Mouse (Mus musculus): ENCODE measurements at regions not wholly inside any gene's neighbourhood (a gene's known extent, or its start where the extent isn't known, plus 50 kb on each side); places are given as distances from the start of the nearest gene placed in this dataset.

DNA sequence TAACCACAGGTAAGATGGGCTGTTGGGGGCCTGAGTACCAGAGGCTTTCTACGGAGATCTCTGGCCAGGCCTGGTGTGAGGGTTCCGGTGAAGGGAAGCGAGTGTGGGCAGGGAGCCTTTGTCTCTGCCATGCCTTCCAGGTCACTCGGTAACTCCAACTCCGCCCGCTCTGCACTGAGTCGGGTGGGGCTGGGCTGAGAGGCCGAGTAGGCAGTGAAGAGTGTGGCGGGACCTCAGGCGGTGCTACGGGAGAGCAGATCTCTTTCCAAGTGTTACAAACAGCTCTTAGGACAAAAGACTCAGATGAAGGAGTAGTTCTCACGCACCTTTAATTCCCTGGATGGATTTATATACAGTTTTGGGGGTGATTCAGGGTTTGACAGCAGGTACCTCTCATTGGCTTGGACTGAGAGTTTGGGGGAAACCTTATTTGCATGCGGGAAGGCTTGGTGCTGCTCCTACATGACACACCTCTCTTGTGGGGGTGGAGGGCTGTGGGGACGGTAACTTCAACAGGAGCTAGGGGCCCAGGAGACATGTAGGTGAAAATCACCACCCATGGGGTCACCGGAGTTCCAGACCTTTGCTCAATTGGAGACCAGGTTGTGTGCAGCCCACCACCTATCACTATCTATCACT, 54.7 kb upstream of the Ralgps2 start:
- DNase-seq (ENCODE audit: low spot score) = no peak

DNA sequence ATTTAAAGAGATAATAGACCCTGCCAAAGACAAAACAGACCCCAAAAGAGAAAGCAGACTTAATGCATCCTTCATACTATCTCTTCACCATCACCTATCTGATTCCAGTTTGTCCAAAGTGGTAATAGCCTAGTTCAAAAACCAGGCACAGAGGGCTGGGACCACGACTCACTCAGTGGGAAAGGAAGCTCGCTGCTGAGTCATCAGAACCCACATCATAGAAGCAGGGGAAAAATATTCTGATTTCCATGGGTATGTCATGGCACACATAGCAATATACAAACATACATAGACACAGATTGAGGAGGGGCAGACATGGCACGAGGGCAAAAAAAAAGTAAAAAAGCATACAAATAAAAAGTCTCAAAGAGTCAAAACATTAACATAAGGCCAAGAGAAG, 53.7 kb upstream of the Ralgps2 start:
- no peak for DNase-seq (ENCODE audit: low spot score)

DNA sequence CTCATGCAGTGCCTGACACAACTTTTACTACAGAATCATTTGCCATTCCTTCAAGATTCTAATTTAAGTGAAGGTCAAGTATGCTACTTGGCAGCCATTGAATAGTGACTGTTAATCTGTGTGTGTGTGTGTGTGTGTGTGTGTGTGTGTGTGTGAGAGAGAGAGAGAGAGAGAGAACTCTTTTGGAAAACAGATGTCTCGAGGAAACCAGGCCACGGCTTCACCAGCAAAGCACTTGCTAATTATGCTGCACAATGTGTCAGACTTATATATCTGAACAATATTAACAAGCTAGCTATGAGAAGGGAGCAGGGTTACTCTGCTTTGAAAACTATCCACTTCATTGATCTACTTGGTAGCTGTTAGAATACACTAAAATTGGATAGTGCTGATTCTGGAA, 53.1 kb upstream of the Ralgps2 start:
- DNase-seq (ENCODE audit: low spot score) = no peak

DNA sequence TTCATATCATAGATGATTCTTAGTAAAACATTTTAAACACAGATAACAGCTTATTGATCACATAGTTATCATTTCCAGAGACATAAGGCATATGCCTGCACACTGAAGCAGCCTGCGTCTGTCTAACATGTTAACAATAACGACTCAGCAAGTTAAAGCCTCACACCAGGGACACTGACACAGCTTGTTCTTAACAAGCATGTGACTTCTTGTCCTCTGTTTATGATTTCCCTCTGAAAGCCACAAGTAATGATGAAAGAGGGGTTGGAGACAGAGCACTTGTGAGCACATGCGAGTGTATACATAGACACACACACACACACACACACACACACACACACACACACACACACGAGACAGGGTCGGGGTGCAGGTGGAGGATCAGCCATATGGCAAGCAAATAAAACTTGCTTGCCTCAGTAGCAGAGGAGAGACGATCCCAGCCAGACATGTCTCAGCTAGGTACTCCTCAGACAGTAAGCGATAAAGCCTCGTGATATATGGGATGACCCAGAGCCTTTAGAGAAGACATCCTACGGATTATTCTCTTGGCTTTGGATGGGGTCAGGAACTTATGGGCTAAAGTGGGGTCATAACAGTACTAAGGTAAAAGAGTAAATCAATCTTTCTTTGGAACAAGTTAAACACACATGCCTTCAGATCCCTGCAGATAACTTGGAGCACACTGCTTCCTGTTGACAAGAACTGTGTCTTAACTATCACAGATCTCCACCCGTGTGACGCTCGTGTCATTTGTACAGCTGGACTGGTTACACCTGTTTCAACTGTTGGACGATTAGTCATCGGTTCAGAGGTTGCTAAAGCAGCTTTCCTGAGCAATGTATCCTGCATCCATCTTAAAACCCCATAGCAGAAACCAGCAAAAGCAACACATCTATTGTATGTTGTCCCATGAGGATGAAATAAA, 51.4 kb upstream of the Ralgps2 start:
- DNase-seq (ENCODE audit: low spot score) = peak; percentile 60

DNA sequence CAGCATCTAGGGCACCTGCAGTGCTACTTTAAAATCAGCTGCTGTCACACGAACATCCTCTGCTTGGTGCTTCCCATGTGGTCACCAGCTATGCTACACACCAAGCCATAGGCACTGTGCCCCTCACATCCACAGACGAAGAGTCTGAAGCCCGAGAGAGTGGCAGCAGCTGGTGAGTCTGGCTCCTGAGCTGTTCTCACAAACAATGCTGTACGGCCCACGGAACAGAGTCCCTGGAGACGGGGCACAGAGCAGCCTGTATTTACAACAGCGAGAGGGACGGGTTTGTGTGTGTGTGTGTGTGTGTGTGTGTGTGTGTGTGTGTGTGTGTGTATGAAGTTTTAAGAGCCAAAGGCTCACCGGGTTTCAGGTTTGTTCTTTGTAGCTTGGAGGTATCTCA, 50.7 kb upstream of the Ralgps2 start:
- peak; percentile 64 for DNase-seq (ENCODE audit: low spot score)

DNA sequence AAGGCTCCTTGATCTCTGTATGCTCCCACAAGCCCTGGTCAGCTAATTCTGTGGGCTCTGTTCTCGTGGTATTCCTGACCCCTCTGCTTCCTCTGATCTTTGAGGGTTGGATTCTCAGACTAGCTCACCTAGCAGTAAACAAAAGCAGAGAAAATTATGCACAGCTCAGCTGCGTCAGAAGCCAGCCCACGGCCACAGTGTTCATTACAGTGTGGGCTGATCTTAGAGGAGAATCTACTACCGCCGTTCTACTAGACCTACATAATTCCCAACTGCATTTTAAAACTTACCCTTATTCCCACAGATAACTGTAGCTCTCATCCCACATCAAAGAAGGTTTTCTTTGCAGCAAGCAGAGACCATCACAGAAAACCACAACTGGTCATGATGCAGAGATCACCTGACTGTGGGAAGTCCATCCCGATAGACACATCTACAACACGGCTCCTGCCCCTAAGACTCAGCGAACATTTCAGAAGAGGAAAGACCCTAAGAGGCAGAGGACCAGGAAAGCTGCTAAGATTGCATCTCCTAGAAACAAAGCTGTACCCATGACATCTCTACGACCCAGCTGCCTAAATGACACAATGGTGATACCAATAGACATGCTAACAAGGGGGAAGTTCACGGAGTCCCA, 49.8 kb upstream of the Ralgps2 start:
- DNase-seq (ENCODE audit: low spot score) = peak; percentile 14
